Mouse (Mus musculus) ES-Bruce4 (cell line): ENCODE data around the gene Cavin1.

ENCODE experiments used
- EP300 ChIP-seq: IDR thresholded peaks from 2 replicates; pipeline ENCODE4 v1.6.1; 2011; ENCODE audit warnings: low read depth, low read length; ENCODE audit not compliant: insufficient read depth
- POLR2A ChIP-seq: IDR thresholded peaks from one replicate; pipeline ENCODE4 v1.8.1; 2011; ENCODE audit warnings: low read length; ENCODE audit not compliant: insufficient read depth

GRCm38 (mm10) chr11:100998836-100999235 lies 28.1 kb upstream of the Cavin1 start:
- TF ChIP-seq EP300 (no peak), POLR2A (no peak)
